Mouse (Mus musculus): Measurements from ENCODE around the gene Mog. TPM values are rescaled to one million over a fixed set of nuclear protein-coding genes. Genes with fewer than 3 reads are reported as not detected.
A peak's percentile ranks its signal among the peaks of the same experiment; 100 is the strongest.

Mog gene
- polyA plus RNA-seq, 1 experiment from 2014 or later: 0.08 TPM

- Histone ChIP-seq H3K36me3 (no peaks in the 10 kb centered on the region), H3K4me3 (peak within 1 kb of the TSS; percentile 39), H3K27me3 (ENCODE audit: low read depth, poor library complexity, severe bottlenecking) (no peaks in the 10 kb centered on the region; the same call in 1 of the 2 replicates), H3K27ac (peak within 1 kb of the TSS; percentile 56), H3K9me3 (replicated peaks) (no peaks in the 10 kb centered on the region), H3K4me1 (peaks cover 21% of the 10 kb centered on the region)
- 13% methylated on average over 18 of the region's 18 CpGs for WGBS
- DNase-seq (ENCODE audit: low spot score): no peak
These were observed 41.9 kb downstream of the Mog start, which contains the start of gene 2410137M14Rik for GRCm38 (mm10) chr17:36981221-36981813. TSS of gene 2410137M14Rik (minus strand) at chr17:36981237.

- Histone ChIP-seq H3K4me3 (no peak overlapping the region), H3K36me3 (no peaks in the 10 kb centered on the region), H3K9me3 (replicated peaks) (no peaks in the 10 kb centered on the region), H3K27ac (no peak overlapping the region), H3K4me1 (no peaks in the 10 kb centered on the region), H3K27me3 (ENCODE audit: low read depth, poor library complexity, severe bottlenecking) (no peaks in the 10 kb centered on the region)
- no peak for DNase-seq (ENCODE audit: low spot score)
- 80% methylated on average over 8 of the region's 8 CpGs for WGBS
These were observed 49.9 kb downstream of the Mog start for GRCm38 (mm10) chr17:36973271-36973787.

- Histone ChIP-seq H3K27ac (no peak overlapping the region), H3K4me1 (no peaks in the 10 kb centered on the region), H3K36me3 (no peaks in the 10 kb centered on the region), H3K9me3 (replicated peaks) (no peaks in the 10 kb centered on the region), H3K27me3 (ENCODE audit: low read depth, poor library complexity, severe bottlenecking) (no peaks in the 10 kb centered on the region), H3K4me3 (no peak overlapping the region)
- no peak for DNase-seq (ENCODE audit: low spot score)
- WGBS: 90% methylated on average over 3 of the region's 3 CpGs
These were observed 50.4 kb downstream of the Mog start for GRCm38 (mm10) chr17:36972791-36973190.

GRCm38 (mm10) chr17:36971172-36971850, 51.9 kb downstream of the Mog start:
- no peak for DNase-seq (ENCODE audit: low spot score)
- H3K4me1 ChIP-seq: no peaks in the 10 kb centered on the region
- no peaks in the 10 kb centered on the region for H3K9me3 ChIP-seq (replicated peaks)
- no peaks in the 10 kb centered on the region for H3K36me3 ChIP-seq
- 90% methylated on average over 6 of the region's 6 CpGs for WGBS
- H3K27ac ChIP-seq: no peak overlapping the region
- no peaks in the 10 kb centered on the region for H3K27me3 ChIP-seq (ENCODE audit: low read depth, poor library complexity, severe bottlenecking)
- H3K4me3 ChIP-seq: no peak overlapping the region

- no peaks in the 10 kb centered on the region for H3K4me1 ChIP-seq
- H3K27ac ChIP-seq: no peak overlapping the region
- H3K27me3 ChIP-seq (ENCODE audit: low read depth, poor library complexity, severe bottlenecking): no peaks in the 10 kb centered on the region
- no peak for DNase-seq (ENCODE audit: low spot score)
- no peak overlapping the region for H3K4me3 ChIP-seq
- whole genome bisulfite sequencing: 81% methylated on average over 14 of the region's 14 CpGs
- H3K9me3 ChIP-seq (replicated peaks): no peaks in the 10 kb centered on the region
- H3K36me3 ChIP-seq: no peaks in the 10 kb centered on the region
These were observed 52.8 kb downstream of the Mog start for GRCm38 (mm10) chr17:36970316-36970890.

DNA sequence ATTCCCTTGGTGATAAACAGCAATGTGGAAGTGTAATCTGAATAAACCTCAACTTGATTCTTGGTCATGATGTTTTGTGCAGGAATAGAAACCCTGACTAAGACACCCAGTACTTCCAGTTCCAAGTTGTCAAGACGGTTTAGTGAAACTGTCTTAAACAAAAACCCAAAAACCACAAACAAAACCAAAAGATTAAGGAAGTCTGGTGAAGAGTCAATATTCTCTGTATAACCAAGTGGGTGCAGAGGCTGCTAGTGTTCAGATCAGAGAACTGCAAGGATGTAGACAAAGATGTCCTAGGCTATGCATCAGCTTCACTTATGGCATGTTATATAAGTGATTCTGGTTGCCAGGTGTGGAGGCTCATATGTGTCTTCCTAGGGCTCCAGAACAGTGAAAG, 56.3 kb downstream of the Mog start:
- 91% methylated on average over 1 of the region's 1 CpGs for whole genome bisulfite sequencing
- H3K9me3 ChIP-seq (replicated peaks): no peaks in the 10 kb centered on the region
- no peak for DNase-seq (ENCODE audit: low spot score)

GRCm38 (mm10) chr17:36961125-36961524, 62.1 kb downstream of the Mog start:
- Histone ChIP-seq H3K36me3 (peaks cover 8% of the 10 kb centered on the region), H3K27me3 (ENCODE audit: low read depth, poor library complexity, severe bottlenecking) (no peaks in the 10 kb centered on the region), H3K9me3 (replicated peaks) (no peaks in the 10 kb centered on the region), H3K27ac (no peak overlapping the region), H3K4me3 (no peak overlapping the region), H3K4me1 (peaks cover 12% of the 10 kb centered on the region)
- DNase-seq (ENCODE audit: low spot score): no peak
- WGBS: 79% methylated on average over 1 of the region's 1 CpGs

More for the DNA sequence above, 56.3 kb downstream of the Mog start:
- no peak overlapping the region for H3K4me3 ChIP-seq
- H3K36me3 ChIP-seq: no peaks in the 10 kb centered on the region
- no peak overlapping the region for H3K27ac ChIP-seq
- no peaks in the 10 kb centered on the region for H3K27me3 ChIP-seq (ENCODE audit: low read depth, poor library complexity, severe bottlenecking)
- no peaks in the 10 kb centered on the region for H3K4me1 ChIP-seq

Other genes with a start within 250 kb of the Mog start
- not detected in 2 replicates for gene H2-M10.6, start 211.2 kb downstream of the Mog start, polyA plus RNA-seq (2016; fragmentation: Nextera tagmentation; extraction: Ambion mirVana)
- 36.7 and 48.1 TPM in 2 replicates for gene Trim26, start 186.3 kb downstream of the Mog start, polyA plus RNA-seq (2016; fragmentation: Nextera tagmentation; extraction: Ambion mirVana)
- 0.18 and 0.30 TPM in 2 replicates for gene Trim15, start 156.2 kb downstream of the Mog start, polyA plus RNA-seq (2016; fragmentation: Nextera tagmentation; extraction: Ambion mirVana)
- 5.1 and 5.8 TPM in 2 replicates for gene Trim10, start 153.8 kb downstream of the Mog start, polyA plus RNA-seq (2016; fragmentation: Nextera tagmentation; extraction: Ambion mirVana)
- not detected in 2 replicates for gene Trim40, start 133.3 kb downstream of the Mog start, polyA plus RNA-seq (2016; fragmentation: Nextera tagmentation; extraction: Ambion mirVana)
- not detected in 2 replicates for gene Trim31, start 125.3 kb downstream of the Mog start, polyA plus RNA-seq (2016; fragmentation: Nextera tagmentation; extraction: Ambion mirVana)
- 0.13 and 0.45 TPM in 2 replicates for gene Rnf39, start 80.5 kb downstream of the Mog start, polyA plus RNA-seq (2016; fragmentation: Nextera tagmentation; extraction: Ambion mirVana)
- 152 and 174 TPM in 2 replicates for gene Ppp1r11, start 71.7 kb downstream of the Mog start, polyA plus RNA-seq (2016; fragmentation: Nextera tagmentation; extraction: Ambion mirVana)
- gene Znrd1, start 64.8 kb downstream of the Mog start, polyA plus RNA-seq (2016; fragmentation: Nextera tagmentation; extraction: Ambion mirVana): 107 and 114 TPM in 2 replicates
- 8.9 and 9.5 TPM in 2 replicates for gene Znrd1as, start 64.8 kb downstream of the Mog start, polyA plus RNA-seq (2016; fragmentation: Nextera tagmentation; extraction: Ambion mirVana)
- gene 2410137M14Rik, start 42.2 kb downstream of the Mog start, polyA plus RNA-seq (2016; fragmentation: Nextera tagmentation; extraction: Ambion mirVana): not detected in 2 replicates
- gene H2-M5, start 33.9 kb downstream of the Mog start, polyA plus RNA-seq (2016; fragmentation: Nextera tagmentation; extraction: Ambion mirVana): 0.55 and 1.2 TPM in 2 replicates
- 69.9 and 92.6 TPM in 2 replicates for gene Zfp57, start 22.2 kb downstream of the Mog start, polyA plus RNA-seq (2016; fragmentation: Nextera tagmentation; extraction: Ambion mirVana)
- gene Gabbr1, start 22.6 kb upstream of the Mog start, polyA plus RNA-seq (2016; fragmentation: Nextera tagmentation; extraction: Ambion mirVana): 6.6 and 9.0 TPM in 2 replicates
- gene Olfr90, start 65.1 kb upstream of the Mog start, polyA plus RNA-seq (2016; fragmentation: Nextera tagmentation; extraction: Ambion mirVana): 0.06 TPM in 1 of 2 replicates, not detected in the other
- gene Olfr91, start 74.9 kb upstream of the Mog start, polyA plus RNA-seq (2016; fragmentation: Nextera tagmentation; extraction: Ambion mirVana): 0.05 TPM in 1 of 2 replicates, not detected in the other
- gene Olfr92, start 96.7 kb upstream of the Mog start, polyA plus RNA-seq (2016; fragmentation: Nextera tagmentation; extraction: Ambion mirVana): not detected in 2 replicates
- gene Olfr93, start 138.1 kb upstream of the Mog start, polyA plus RNA-seq (2016; fragmentation: Nextera tagmentation; extraction: Ambion mirVana): not detected in 2 replicates
- gene Ubd, start 170.5 kb upstream of the Mog start, polyA plus RNA-seq (2016; fragmentation: Nextera tagmentation; extraction: Ambion mirVana): not detected in 2 replicates
- not detected in 2 replicates for gene Olfr94, start 177.6 kb upstream of the Mog start, polyA plus RNA-seq (2016; fragmentation: Nextera tagmentation; extraction: Ambion mirVana)
- gene Olfr95, start 189.7 kb upstream of the Mog start, polyA plus RNA-seq (2016; fragmentation: Nextera tagmentation; extraction: Ambion mirVana): not detected in 2 replicates
- not detected in 2 replicates for gene Olfr96, start 196.7 kb upstream of the Mog start, polyA plus RNA-seq (2016; fragmentation: Nextera tagmentation; extraction: Ambion mirVana)
- not detected in 2 replicates for gene Olfr97, start 213.9 kb upstream of the Mog start, polyA plus RNA-seq (2016; fragmentation: Nextera tagmentation; extraction: Ambion mirVana)
- gene Olfr98, start 240.4 kb upstream of the Mog start, polyA plus RNA-seq (2016; fragmentation: Nextera tagmentation; extraction: Ambion mirVana): not detected in 2 replicates
- gene H2-M3, start 246.8 kb upstream of the Mog start, polyA plus RNA-seq (2016; fragmentation: Nextera tagmentation; extraction: Ambion mirVana): 0.64 and 0.74 TPM in 2 replicates